Mouse (Mus musculus): ENCODE measurements around the gene Fam19a5. TPM values are rescaled to one million over a fixed set of nuclear protein-coding genes. Genes with fewer than 3 reads are reported as not detected.

The Fam19a5 gene
- polyA plus RNA-seq, 1 experiment = not detected

DNA sequence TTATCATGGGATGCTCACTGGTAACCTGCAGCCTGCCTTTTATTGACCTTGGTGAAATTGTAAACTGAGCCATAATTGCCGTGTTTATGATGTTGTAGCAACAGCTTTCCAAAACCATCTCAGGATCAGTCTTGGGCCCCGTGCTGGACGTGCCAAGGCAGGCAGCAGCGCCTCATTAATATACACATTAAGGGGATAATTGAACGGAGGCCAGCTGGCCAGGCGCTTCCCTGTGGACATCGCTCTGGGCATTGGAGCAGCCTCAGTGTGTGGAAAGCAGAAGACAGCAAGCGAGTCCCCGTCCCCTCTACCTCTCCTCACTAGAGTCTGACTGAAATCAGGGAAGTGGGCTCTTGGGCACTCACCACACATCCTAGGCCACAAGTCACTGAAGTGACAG lies 127.8 kb downstream of the Fam19a5 start:
- TF ChIP-seq TAL1 (IDR thresholded peaks at IDR 0.05; ENCODE audit: low read length) (no peak), GATA1 (IDR thresholded peaks at IDR 0.05; ENCODE audit: low read length) (no peak)
- H3K4me3 ChIP-seq (replicated peaks) = no peak overlapping the region
- H3K9me3 ChIP-seq (ENCODE audit: control insufficient read depth, low read length) = peaks cover 63% of the 10 kb centered on the region

DNA sequence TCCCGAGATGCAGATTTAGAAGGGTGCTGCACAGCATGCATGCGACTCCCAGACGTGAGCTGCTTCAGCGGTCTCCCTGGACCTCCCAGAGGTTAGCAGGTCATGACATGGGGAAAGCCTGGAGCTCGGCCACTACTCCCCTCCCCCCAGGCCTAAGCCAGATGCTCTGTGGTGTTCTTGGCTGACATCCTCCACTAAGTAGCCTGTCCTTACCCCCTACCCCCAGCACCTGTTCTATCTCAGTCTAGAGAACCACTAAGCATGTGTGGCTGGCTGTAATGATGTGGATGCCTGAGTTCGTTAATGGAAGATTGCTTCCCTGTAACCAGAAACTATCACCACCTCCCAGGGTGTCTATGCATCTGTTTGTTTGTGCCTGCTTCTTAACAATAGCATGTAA lies 134.6 kb downstream of the Fam19a5 start:
- Histone ChIP-seq H3K4me1 (ENCODE audit: control insufficient read depth) (no peaks in the 10 kb centered on the region), H3K36me3 (ENCODE audit: control insufficient read depth) (no peaks in the 10 kb centered on the region), H3K9me3 (ENCODE audit: control insufficient read depth, low read length) (peaks cover 59% of the 10 kb centered on the region), H3K27me3 (ENCODE audit: control insufficient read depth) (no peaks in the 10 kb centered on the region), H3K4me3 (replicated peaks) (no peak overlapping the region)
- TF ChIP-seq GATA1 (IDR thresholded peaks at IDR 0.05; ENCODE audit: low read length) = no peak
- no peak for TF ChIP-seq TAL1 (IDR thresholded peaks at IDR 0.05; ENCODE audit: low read length)

More for the DNA sequence above, 127.8 kb downstream of the Fam19a5 start:
- Histone ChIP-seq H3K27me3 (ENCODE audit: control insufficient read depth) (no peaks in the 10 kb centered on the region), H3K36me3 (ENCODE audit: control insufficient read depth) (no peaks in the 10 kb centered on the region), H3K4me1 (ENCODE audit: control insufficient read depth) (no peaks in the 10 kb centered on the region)

DNA sequence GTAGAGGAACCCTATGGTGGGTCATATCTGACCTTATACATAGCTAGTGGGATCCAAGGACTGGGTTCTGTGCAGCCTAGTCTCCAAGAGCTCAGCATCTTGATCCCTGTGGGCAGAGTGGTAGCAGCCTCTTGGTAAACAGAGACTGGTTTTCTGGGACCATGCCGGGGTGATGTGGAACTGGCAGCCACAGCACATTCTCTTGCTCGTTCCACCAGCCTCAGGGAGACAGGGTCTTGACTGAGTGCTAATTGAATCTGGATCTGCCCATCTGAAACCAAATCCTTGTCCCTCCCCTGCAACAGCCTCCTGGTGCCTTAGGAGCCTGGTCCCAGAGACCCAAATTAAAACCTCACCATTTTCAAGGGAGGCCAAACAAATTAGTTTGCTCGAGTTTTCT lies 138.3 kb downstream of the Fam19a5 start:
- H3K27me3 ChIP-seq (ENCODE audit: control insufficient read depth) = no peaks in the 10 kb centered on the region
- no peak for TF ChIP-seq GATA1 (IDR thresholded peaks at IDR 0.05; ENCODE audit: low read length)
- TF ChIP-seq TAL1 (IDR thresholded peaks at IDR 0.05; ENCODE audit: low read length) = no peak
- no peaks in the 10 kb centered on the region for H3K36me3 ChIP-seq (ENCODE audit: control insufficient read depth)
- no peak overlapping the region for H3K4me3 ChIP-seq (replicated peaks)
- H3K9me3 ChIP-seq (ENCODE audit: control insufficient read depth, low read length) = peaks cover 60% of the 10 kb centered on the region
- no peaks in the 10 kb centered on the region for H3K4me1 ChIP-seq (ENCODE audit: control insufficient read depth)

DNA sequence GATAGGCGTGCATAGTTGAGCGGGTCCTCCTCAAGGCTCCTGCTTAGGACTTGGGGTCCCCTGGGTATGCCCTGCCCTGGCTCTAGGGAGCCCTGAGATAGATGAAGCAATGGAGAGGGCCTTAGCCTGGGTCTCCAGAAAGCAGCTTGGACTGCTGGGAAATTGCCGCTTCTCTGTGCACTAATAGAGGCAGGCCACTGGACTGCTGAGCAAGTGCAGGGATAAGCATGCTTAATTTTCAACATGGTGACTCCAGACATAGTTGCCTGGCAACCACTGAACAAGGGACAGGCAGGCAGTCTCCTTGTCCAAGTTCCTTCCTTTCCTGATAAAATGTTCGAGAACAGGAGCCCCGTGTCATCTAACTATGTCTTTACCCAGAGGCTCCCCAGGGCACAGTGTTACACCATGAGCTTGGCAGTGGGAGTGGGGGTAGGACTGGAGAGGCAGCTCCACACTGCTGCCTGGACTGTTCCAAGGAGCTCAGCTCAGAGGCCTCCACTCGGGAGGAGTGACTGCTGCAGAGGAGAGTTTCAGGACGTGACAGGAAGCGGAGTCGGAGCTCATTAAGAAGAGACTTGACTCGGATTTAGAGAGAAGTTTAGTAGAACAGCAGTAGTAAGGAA lies 142.4 kb downstream of the Fam19a5 start:
- H3K4me3 ChIP-seq (replicated peaks) = no peak overlapping the region
- peaks cover 40% of the 10 kb centered on the region for H3K9me3 ChIP-seq (ENCODE audit: control insufficient read depth, low read length)
- H3K4me1 ChIP-seq (ENCODE audit: control insufficient read depth) = no peaks in the 10 kb centered on the region
- TF ChIP-seq GATA1 (IDR thresholded peaks at IDR 0.05; ENCODE audit: low read length) (no peak), TAL1 (IDR thresholded peaks at IDR 0.05; ENCODE audit: low read length) (no peak)
- no peaks in the 10 kb centered on the region for H3K27me3 ChIP-seq (ENCODE audit: control insufficient read depth)
- H3K36me3 ChIP-seq (ENCODE audit: control insufficient read depth) = no peaks in the 10 kb centered on the region

DNA sequence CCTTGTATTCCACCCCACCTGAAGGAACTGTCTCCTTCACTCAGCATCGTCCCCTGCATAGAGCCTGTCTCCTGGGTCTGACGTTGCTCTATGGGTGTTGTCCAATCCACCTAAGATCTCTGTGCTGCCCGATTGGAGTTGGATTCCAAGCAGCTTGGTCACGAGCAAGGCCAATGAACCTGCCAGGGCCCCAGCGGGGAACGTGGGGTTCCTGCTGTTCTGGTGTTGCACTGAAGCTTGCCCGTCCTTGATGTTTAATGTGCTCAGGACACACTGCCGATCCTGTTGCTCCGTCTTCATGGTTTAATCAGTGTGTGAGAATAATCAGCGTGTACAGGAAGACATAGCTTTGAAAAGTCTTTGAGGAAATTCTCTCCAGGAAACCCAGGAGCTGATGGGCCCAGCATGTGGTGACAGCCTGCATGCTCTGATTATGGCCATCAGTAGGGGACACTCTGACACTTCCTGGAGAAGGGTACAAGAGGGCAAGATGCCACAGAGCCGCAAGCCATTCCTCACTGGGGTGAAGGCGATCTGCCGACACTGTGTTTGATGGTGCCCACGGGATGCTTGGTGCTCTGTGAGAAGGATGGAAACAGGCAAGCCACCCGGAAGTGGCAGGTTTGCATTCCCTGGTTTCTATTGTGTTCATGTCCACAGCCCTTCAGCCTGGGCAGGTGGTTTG lies 147.3 kb downstream of the Fam19a5 start:
- no peaks in the 10 kb centered on the region for H3K4me1 ChIP-seq (ENCODE audit: control insufficient read depth)
- TF ChIP-seq TAL1 (IDR thresholded peaks at IDR 0.05; ENCODE audit: low read length) (no peak), GATA1 (IDR thresholded peaks at IDR 0.05; ENCODE audit: low read length) (no peak)
- no peaks in the 10 kb centered on the region for H3K27me3 ChIP-seq (ENCODE audit: control insufficient read depth)
- no peak overlapping the region for H3K4me3 ChIP-seq (replicated peaks)
- no peaks in the 10 kb centered on the region for H3K36me3 ChIP-seq (ENCODE audit: control insufficient read depth)
- H3K9me3 ChIP-seq (ENCODE audit: control insufficient read depth, low read length) = peaks cover 51% of the 10 kb centered on the region

DNA sequence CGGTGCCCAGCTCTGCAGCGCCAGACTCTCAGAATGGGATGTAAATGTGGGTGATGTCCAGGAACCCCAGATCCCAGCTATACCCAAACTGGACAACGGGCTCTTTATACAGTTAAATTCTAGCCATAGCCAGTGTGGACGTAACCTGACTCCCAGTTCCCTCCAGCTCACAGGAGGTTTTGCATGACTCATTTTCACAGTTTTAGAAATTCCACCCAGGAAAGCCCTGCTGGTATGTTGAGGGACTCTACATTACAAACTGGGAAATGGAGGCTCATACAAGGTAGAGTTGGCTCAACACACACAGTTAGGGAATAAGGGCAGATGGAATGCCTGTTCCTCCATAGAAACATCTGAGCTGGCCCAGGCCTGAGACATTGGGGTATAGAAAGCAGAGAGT lies 147.9 kb downstream of the Fam19a5 start:
- Histone ChIP-seq H3K9me3 (ENCODE audit: control insufficient read depth, low read length) (peaks cover 51% of the 10 kb centered on the region), H3K4me3 (replicated peaks) (no peak overlapping the region), H3K27me3 (ENCODE audit: control insufficient read depth) (no peaks in the 10 kb centered on the region), H3K36me3 (ENCODE audit: control insufficient read depth) (no peaks in the 10 kb centered on the region), H3K4me1 (ENCODE audit: control insufficient read depth) (no peaks in the 10 kb centered on the region)
- TF ChIP-seq GATA1 (IDR thresholded peaks at IDR 0.05; ENCODE audit: low read length) = no peak
- no peak for TF ChIP-seq TAL1 (IDR thresholded peaks at IDR 0.05; ENCODE audit: low read length)

DNA sequence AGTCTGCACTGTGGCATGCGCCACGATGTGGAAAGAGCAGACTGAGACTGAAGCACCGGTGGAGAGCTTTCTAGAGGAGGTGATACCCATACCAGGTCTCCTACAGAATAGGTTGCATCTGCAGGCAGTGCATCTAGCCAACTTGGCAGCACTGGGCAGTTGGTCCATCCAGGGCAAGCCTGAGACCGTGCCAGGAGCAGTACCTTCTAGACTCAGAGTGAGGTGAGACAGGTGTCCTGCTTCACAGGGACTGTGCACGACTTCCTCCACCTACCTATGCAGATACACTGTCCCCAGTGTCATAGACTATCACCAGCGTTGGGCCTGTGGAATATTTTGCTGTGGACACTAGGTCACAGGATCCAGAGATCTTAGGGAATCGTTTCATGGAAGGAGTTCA lies 148.3 kb downstream of the Fam19a5 start:
- Histone ChIP-seq H3K4me3 (replicated peaks) (no peak overlapping the region), H3K9me3 (ENCODE audit: control insufficient read depth, low read length) (peaks cover 55% of the 10 kb centered on the region), H3K36me3 (ENCODE audit: control insufficient read depth) (no peaks in the 10 kb centered on the region), H3K27me3 (ENCODE audit: control insufficient read depth) (no peaks in the 10 kb centered on the region), H3K4me1 (ENCODE audit: control insufficient read depth) (no peaks in the 10 kb centered on the region)
- TF ChIP-seq TAL1 (IDR thresholded peaks at IDR 0.05; ENCODE audit: low read length) = no peak
- TF ChIP-seq GATA1 (IDR thresholded peaks at IDR 0.05; ENCODE audit: low read length) = no peak

DNA sequence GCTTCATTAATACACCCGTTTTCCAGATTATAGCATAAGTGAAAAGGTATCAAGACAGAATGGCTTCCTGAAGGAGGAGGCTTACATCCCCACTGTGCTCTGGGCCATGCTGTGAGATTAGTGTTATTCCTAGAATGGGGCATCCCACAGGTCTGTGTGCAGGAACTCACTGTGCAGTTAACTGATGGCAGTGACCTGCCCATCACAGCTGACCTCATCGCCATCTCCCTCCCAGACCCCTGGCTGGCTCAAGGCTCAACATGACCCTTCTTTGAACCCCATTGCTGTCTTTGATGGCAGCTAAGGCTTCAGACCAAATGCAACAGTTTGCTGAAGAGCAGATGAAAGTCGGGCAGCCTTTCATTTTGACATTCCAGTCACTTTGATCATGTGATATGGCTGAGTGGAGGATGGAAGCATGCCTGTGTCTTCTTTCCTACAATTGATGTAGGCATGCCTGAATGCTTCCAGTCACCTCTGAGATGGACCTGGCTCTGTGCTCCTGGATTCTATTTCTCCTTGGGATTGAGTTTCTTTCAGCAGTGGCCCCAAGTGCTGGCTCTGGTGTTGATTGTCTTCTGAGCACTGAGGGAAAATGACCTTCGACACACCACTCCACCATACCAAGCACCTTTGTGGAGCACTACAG lies 148.9 kb downstream of the Fam19a5 start:
- H3K27me3 ChIP-seq (ENCODE audit: control insufficient read depth) = no peaks in the 10 kb centered on the region
- TF ChIP-seq TAL1 (IDR thresholded peaks at IDR 0.05; ENCODE audit: low read length) = no peak
- no peak for TF ChIP-seq GATA1 (IDR thresholded peaks at IDR 0.05; ENCODE audit: low read length)
- H3K36me3 ChIP-seq (ENCODE audit: control insufficient read depth) = no peaks in the 10 kb centered on the region
- H3K4me1 ChIP-seq (ENCODE audit: control insufficient read depth) = no peaks in the 10 kb centered on the region
- peaks cover 61% of the 10 kb centered on the region for H3K9me3 ChIP-seq (ENCODE audit: control insufficient read depth, low read length)
- H3K4me3 ChIP-seq (replicated peaks) = no peak overlapping the region

DNA sequence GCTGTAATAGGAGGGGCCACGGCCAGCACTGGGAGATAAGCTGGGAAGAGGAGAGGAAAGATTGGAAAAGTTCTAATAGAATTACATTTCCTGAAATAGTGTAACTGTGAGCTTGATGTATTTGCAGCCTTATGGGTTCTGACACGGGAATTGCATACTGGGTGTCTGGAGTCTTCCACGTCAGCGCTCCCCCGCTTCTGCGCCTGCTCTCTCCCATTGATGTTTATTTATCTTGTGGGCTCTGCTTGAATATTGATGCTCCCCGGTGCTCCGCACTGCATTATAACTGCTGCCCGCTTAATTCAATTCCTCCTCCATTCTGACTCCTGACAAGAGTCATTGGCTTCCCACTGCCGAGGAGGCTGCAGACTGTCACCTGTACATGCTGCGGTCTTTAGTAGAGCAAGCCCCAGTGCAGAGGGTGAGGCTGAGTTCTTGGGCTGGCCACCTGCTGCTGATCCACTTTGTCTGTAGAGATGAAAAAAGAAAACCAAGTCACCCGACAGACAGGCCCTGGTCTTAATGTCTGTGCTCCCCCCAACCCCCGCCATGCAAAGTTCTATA lies 153.4 kb downstream of the Fam19a5 start:
- Histone ChIP-seq H3K27me3 (ENCODE audit: control insufficient read depth) (no peaks in the 10 kb centered on the region), H3K9me3 (ENCODE audit: control insufficient read depth, low read length) (peaks cover 87% of the 10 kb centered on the region), H3K4me1 (ENCODE audit: control insufficient read depth) (no peaks in the 10 kb centered on the region), H3K36me3 (ENCODE audit: control insufficient read depth) (no peaks in the 10 kb centered on the region), H3K4me3 (replicated peaks) (no peak overlapping the region)
- no peak for TF ChIP-seq GATA1 (IDR thresholded peaks at IDR 0.05; ENCODE audit: low read length)
- TF ChIP-seq TAL1 (IDR thresholded peaks at IDR 0.05; ENCODE audit: low read length) = no peak

Data from erythroblast, embryonic 14.5 days (primary cell).